Mouse (Mus musculus): ENCODE results near the gene Pmm1.
A peak's percentile ranks its signal among the peaks of the same experiment; 100 is the strongest.
"Not testable (repeated sequence)": the region's sequence is repeated elsewhere in the genome, so short reads cannot be mapped to it uniquely, and the experiment has no call there.

Pmm1 gene

GRCm38 (mm10) chr15:81927741-81928140, 33.0 kb downstream of the Pmm1 start:
- DNase-seq (ENCODE audit: low read depth, low spot score), result no peak

GRCm38 (mm10) chr15:81926446-81926822, 34.3 kb downstream of the Pmm1 start:
- DNase-seq (ENCODE audit: low read depth, low spot score), result no peak

GRCm38 (mm10) chr15:81925760-81926445, 34.8 kb downstream of the Pmm1 start, which contains the start of gene Polr3h:
Polr3h (minus strand) TSS chr15:81926240.
- DNase-seq (ENCODE audit: low read depth, low spot score), result peak; percentile 98

- DNase-seq (ENCODE audit: low read depth, low spot score), result no peak
Observed at GRCm38 (mm10) chr15:81924933-81925332, 35.8 kb downstream of the Pmm1 start.

- DNase-seq (ENCODE audit: low read depth, low spot score), result no peak
Observed at GRCm38 (mm10) chr15:81921255-81921654, 39.5 kb downstream of the Pmm1 start.

- DNase-seq (ENCODE audit: low read depth, low spot score), result no peak
Observed at GRCm38 (mm10) chr15:81920546-81921217, 40.0 kb downstream of the Pmm1 start.

- no peak for DNase-seq (ENCODE audit: low read depth, low spot score)
Observed at GRCm38 (mm10) chr15:81919062-81919461, 41.7 kb downstream of the Pmm1 start.

GRCm38 (mm10) chr15:81917621-81918463, 42.9 kb downstream of the Pmm1 start:
- DNase-seq (ENCODE audit: low read depth, low spot score), result peak; percentile 84

- DNase-seq (ENCODE audit: low read depth, low spot score), result no peak
Observed at GRCm38 (mm10) chr15:81917201-81917600, 43.5 kb downstream of the Pmm1 start.

- no peak for DNase-seq (ENCODE audit: low read depth, low spot score)
Observed at GRCm38 (mm10) chr15:81915663-81916062, 45.1 kb downstream of the Pmm1 start.

- DNase-seq (ENCODE audit: low read depth, low spot score), result no peak
Observed at GRCm38 (mm10) chr15:81914668-81915067, 46.1 kb downstream of the Pmm1 start.

- DNase-seq (ENCODE audit: low read depth, low spot score), result no peak
Observed at GRCm38 (mm10) chr15:81912498-81912897, 48.2 kb downstream of the Pmm1 start.

GRCm38 (mm10) chr15:81908767-81909166, 52.0 kb downstream of the Pmm1 start:
- DNase-seq (ENCODE audit: low read depth, low spot score), result not testable (repeated sequence)

GRCm38 (mm10) chr15:81907953-81908352, 52.8 kb downstream of the Pmm1 start:
- no peak for DNase-seq (ENCODE audit: low read depth, low spot score)

- DNase-seq (ENCODE audit: low read depth, low spot score), result peak; percentile 80
Observed at GRCm38 (mm10) chr15:81904939-81905338, 55.8 kb downstream of the Pmm1 start.

All from ZHBTc4 (cell line).